Mouse (Mus musculus) cerebellum, adult (tissue): ENCODE measurements around the gene Prkca.

Experiments
- ATAC-seq: cut with Nextera tagmentation; 2 replicates; pipeline ENCODE4 v1.9.2; 2017; ENCODE audit warnings: mild to moderate bottlenecking, moderate library complexity, mixed read lengths; ENCODE audit not compliant: insufficient number of reproducible peaks, low FRiP score, low TSS enrichment

Prkca gene

DNA sequence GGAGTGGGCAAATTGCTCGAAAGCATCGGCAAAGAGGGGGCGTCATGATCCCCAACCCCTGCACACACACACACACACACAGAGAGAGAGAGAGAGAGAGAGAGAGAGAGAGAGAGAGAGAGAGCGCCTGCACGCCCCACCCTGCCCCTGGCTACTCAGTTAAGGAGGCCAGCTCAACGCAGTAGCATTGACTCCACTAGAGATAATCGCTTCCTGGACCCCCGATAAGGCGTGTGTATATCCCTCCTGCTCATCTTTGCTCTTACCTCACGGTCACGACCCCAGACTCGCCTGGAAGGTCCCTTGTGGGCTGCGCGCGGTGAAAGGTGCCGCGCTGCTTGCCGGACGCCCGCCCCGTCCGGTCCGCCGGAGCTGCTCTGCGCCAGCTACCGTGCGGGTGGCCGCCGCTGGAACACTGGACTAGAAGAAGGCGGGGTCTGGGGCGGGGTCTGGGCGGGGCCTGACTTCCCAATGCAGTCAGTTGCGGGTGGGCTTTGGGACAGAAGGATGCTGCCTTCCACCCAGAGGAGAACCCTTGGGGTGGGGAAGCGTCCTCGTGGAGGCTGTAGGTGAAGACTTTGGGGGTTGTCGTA, 429.0 kb downstream of the Prkca start, which contains the start of gene Cacng5:
Gene Cacng5, minus strand, starts transcription at position 422 of the 593 bp plus-strand sequence.
- ATAC-seq = no peak

DNA sequence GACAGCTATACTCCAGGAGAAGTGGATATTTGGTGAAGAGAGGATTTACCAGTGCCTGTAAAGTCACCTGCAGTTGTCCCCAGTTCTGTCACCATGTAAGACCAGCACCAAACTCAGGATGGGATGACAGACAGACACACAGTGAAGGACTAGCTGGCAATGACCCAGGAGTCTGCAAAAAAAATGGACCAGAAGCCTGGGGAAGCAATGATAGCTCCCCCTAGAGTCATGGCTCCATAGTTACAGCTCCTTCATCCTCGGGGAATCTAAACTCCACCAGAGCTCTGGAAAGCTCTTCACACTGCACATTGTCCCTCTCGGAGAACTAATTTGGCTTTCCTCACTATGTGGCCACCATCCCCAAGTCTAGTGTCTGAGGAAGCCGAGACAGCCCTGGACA, 430.4 kb downstream of the Prkca start:
- ATAC-seq = no peak

DNA sequence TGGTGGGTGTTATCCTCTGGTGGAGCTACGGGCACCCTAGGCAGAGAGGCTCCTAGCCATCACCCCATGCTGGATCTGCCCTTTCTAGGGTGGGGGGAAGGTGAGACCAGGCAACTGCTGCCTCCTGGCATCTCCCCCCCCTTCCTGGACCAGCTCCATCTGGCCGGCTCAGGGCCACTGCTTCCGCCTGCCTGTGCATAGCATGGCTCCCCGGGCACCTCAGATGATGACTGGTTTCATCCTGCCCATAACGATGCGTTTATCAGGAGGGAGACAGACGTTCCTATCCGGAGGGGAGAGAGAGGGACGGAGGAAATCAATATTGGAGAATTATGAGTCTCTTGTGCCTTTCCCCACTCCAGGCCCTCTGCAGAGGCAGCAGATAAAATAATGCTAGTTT, 438.4 kb downstream of the Prkca start:
- ATAC-seq = no peak

DNA sequence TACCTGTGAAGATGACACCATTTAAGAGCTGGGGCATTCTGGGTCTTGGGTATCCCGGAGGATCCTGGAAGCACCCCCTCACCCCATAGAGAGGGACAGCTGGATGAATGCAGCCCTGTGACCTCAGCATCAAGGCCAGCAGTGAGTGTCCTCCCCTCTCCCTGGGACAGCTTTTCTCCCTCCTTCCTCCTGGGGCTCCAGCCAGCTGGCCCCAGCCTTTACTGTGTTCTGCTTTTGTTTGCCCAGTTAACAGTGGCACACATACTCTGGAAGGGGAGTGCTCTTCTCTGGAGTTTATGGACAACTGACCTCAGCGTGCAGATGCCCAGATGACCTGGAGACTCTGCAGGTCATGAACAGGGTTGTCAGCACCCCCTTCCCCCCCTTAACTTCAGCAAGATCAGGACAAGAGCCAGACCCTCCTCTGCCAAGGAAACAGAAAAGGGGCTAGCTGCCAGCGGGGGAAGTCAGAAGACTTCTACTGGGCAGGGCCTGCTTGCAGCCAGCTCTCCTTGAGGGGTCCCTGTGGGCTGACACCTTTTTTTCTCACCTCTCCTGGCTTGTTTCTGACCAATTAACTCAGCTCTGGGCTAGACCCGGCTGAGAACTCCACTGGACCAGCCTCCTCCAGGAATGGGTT, 439.6 kb downstream of the Prkca start:
- no peak for ATAC-seq

DNA sequence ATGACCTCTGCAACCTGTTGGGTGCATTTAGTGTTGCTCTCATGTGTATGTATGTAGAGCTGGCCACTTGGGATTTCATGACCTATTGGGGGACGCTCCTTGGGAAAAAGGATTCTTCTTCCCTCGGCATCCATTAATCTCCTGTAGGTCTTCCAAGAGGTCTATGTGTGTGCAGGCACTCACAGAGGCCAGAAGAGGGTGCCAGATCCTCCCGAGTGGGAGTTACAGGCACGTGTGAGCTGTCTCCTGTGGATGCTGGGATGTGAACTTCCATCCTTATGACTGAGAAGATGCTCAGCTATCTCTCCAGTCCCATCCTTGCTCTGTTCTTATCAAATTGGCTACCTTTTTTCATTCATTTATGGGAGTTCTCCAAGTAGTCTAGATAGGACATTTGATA, 443.3 kb downstream of the Prkca start:
- no peak for ATAC-seq

DNA sequence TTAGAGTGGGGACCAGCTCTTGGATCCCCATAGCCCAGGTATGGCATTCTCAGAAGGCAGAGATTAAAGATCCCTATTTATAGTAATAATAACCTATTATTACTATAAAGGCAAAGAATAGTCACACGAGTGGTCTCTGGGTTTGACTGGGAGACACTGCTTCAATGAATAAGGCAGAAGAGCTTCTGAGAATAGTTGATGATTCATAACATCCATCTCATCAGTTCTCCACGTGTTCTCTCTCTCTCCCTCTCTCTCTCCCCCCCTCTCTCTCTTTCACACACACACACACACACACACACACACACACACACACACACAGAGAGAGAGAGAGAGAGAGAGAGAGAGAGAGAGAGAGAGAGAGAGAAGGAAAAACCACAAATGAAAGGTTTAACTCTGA, 445.0 kb downstream of the Prkca start:
- ATAC-seq = no peak

DNA sequence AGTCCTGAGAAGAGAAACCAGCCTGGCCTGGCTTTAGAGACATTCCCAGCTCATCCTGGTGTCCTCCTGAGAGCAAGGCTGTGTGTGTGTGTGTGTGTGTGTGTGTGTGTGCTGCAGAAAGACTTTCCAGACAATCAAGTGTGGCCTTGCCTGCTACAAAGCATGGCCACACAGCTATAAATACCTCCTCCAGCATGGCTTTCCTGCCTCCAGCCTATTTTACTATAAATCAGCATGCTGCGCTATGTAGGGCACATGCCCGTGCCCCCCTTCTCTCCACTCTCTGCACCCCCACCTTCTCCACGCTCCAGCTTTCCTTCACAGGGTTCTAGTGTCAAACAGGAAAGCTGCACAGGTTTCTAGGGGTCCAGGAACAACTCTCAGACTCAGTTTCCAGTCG, 448.1 kb downstream of the Prkca start:
- ATAC-seq = no peak

DNA sequence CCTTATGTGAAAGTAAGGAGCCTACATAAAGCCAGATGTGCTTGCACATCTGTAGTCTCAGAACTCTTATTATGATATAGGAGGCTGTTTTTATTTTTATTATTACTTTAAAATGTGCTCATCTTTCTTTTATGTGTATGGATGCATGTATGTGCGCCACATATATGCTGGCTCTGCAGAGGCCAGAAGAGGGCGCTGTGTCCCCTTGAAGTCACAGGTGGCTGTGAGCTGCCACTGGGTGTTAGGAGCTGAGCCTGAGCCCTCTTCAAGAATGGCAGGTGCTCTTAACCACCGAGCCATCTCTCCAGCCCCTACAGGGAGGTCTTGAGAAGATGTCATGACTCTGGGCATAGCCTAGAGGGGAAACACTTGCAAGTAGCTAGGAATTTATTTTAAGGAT, 452.4 kb downstream of the Prkca start:
- no peak for ATAC-seq

DNA sequence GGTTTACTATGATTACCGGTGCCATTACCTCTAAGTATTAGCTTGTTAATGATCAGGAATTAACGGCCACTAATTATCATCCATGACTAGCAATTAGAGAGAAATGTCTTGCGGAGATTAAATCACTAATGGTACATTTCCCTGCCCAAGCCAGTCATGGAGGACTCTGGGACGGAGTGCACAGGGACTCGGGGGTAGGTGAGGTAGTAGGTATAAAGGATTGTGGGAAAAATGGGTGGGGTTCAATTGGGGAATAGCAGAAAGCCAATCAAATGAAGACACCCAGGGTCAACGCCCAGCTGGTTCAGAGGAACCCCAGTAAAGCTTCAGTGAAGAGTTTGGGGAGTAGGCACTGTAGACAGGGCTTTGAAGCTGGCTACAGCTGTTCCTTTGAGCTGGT, 456.4 kb downstream of the Prkca start:
- ATAC-seq = no peak
